In genomic region chrX:8211490-8212207, GRCm38 (mm10) we compare ENCODE assay signal across 1 mouse cellular context.
TF ChIP-seq lines count a peak whose summit lies in the region.

No protein-coding gene starts in this region.

TF ChIP-seq in MEL, 35 proteins besides CTCF, POLR2A, EP300 and RAD21 (continued from another document):
- TF ChIP-seq RCOR1 (IDR thresholded peaks at IDR 0.05; ENCODE audit: low read depth, low read length), result no peak; the same call in 1 of the 2 replicates
- peak; percentile 80 for TF ChIP-seq MYB (IDR thresholded peaks at IDR 0.05; ENCODE audit: low read depth, low read length)
- peak; percentile 77 for TF ChIP-seq ZNF384 (IDR thresholded peaks at IDR 0.05; ENCODE audit: low read depth, low read length)
- no peak for TF ChIP-seq JUND (IDR thresholded peaks at IDR 0.05; ENCODE audit: low read depth, low read length)
- 0 out of 2 replicates have a peak, but pooled peaks have one; percentile 56 for TF ChIP-seq MYC (IDR thresholded peaks at IDR 0.05; ENCODE audit: low read depth, low read length)
- TF ChIP-seq MXI1 (IDR thresholded peaks at IDR 0.05; ENCODE audit: low read depth, low read length), result peak; percentile 34; the same call in 1 of the 2 replicates
- no peak for TF ChIP-seq ZKSCAN1 (IDR thresholded peaks at IDR 0.05; ENCODE audit: low read depth, low read length)
- TF ChIP-seq POLR2AphosphoS5 (IDR thresholded peaks at IDR 0.05; ENCODE audit: borderline replicate concordance, low read depth, low read length), result no peak
- no peak for TF ChIP-seq BHLHE40 (IDR thresholded peaks at IDR 0.05; ENCODE audit: borderline replicate concordance, low read depth, low read length)
- TF ChIP-seq TAL1 (IDR thresholded peaks at IDR 0.05; ENCODE audit: low read length), result peak; percentile 1
- no peak for TF ChIP-seq MAZ (IDR thresholded peaks at IDR 0.05; ENCODE audit: low read depth, low read length)
- TF ChIP-seq SIN3A (IDR thresholded peaks at IDR 0.05; ENCODE audit: low read length), result peak; percentile 38; the same call in 1 of the 2 replicates
- no peak; the same call in 1 of the 2 replicates for TF ChIP-seq NELFE (IDR thresholded peaks at IDR 0.05; ENCODE audit: low read depth, low read length)
- peak; percentile 76 for TF ChIP-seq MAX (IDR thresholded peaks at IDR 0.05; ENCODE audit: low read length)
- no peak for TF ChIP-seq GABPA (IDR thresholded peaks at IDR 0.05; ENCODE audit: low read depth, low read length)
- peak; percentile 67 for TF ChIP-seq GATA1 (IDR thresholded peaks at IDR 0.05; ENCODE audit: low read depth, low read length)
- TF ChIP-seq ZMIZ1 (IDR thresholded peaks at IDR 0.05; ENCODE audit: low read depth, low read length), result no peak
- no peak for TF ChIP-seq POLR2AphosphoS2 (IDR thresholded peaks at IDR 0.05; ENCODE audit: low read length)
- no peak for TF ChIP-seq ZC3H11A (IDR thresholded peaks at IDR 0.05; ENCODE audit: low read depth, low read length)
- TF ChIP-seq SMC3 (IDR thresholded peaks at IDR 0.05; ENCODE audit: low read depth, low read length), result no peak
- TF ChIP-seq E2F4 (IDR thresholded peaks at IDR 0.05; ENCODE audit: borderline replicate concordance, low read depth, low read length), result no peak
- peak; percentile 74 for TF ChIP-seq TCF12 (IDR thresholded peaks at IDR 0.05; ENCODE audit: low read depth, low read length)
- no peak for TF ChIP-seq KAT2A (conservative IDR thresholded peaks at IDR 0.05; ENCODE audit: low read depth, low read length)
- no peak for TF ChIP-seq MAFK (IDR thresholded peaks at IDR 0.05; ENCODE audit: borderline replicate concordance, low read depth, low read length)
- TF ChIP-seq UBTF (IDR thresholded peaks at IDR 0.05; ENCODE audit: borderline replicate concordance, insufficient read depth, low read depth, low read length), result no peak
- no peak for TF ChIP-seq USF1 (IDR thresholded peaks at IDR 0.05; ENCODE audit: low read depth, low read length)
TF ChIP-seq in MEL: peak in this region for 11.
